8 mouse cellular contexts compared by ENCODE assay signal in the genomic region with DNA sequence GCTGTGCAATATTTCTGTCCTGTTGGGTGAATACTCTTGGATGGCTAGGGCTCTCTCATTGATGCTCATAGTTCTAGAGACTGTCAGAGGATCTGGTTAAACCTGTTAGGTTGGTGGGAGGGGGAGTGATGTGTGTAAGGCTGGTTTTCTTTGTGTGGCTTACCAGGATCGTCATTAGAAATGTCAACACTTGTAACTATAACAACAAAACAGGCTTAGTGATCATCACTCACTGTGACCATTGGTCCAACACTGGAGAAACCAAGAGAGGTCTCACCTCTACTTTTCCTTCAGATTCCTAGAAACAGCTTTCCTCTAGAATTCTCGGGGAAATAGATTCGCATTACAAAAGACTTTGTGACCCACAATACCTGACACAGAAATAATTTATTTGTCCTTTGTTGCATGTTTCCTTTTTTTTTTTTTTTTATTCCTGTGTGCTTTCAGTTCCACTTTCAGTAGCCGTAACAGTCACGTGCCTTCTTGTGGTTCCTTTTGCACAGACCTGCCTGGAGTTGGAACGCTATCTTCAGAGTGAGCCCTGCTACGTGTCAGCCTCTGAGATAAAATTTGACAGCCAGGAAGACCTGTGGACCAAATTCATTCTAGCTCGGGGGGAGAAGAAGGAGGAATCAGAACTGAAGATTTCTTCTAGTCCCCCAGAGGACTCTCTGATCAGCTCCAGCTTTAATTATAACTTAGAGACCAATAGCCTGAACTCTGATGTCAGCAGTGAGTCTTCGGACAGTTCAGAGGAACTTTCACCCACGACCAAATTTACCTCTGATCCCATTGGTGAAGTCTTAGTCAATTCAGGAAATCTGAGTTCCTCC. TPM values are rescaled to one million over a fixed set of nuclear protein-coding genes. Genes with fewer than 3 reads are reported as not detected.
DNase-seq lines count a peak whose midpoint lies in the region; ATAC-seq lines count a peak whose summit lies in the region.

No protein-coding gene starts in this region.

- no peak for DNase-seq in forebrain, embryonic 11.5 days (ENCODE audit: low spot score)
- no peak for DNase-seq in adrenal gland, adult 8-10 months
- no peak for DNase-seq in gastrocnemius, postnatal 36 days

- H3K9me3 ChIP-seq in erythroblast, embryonic 14.5 days (ENCODE audit: control insufficient read depth, low read length), result no peaks in the 10 kb centered on the region
- no peaks in the 10 kb centered on the region for H3K9me3 ChIP-seq in forebrain, embryonic 11.5 days (ENCODE audit: control insufficient read depth, low read length)
- H3K9me3 ChIP-seq in midbrain, embryonic 13.5 days, result no peaks in the 10 kb centered on the region

- peak overlapping the region; percentile 32; the same call in 1 of the 2 replicates for H3K4me2 ChIP-seq in forebrain, embryonic 11.5 days (ENCODE audit: low read depth, low read length, severe bottlenecking)
- peak overlapping the region; percentile 65 for H3K4me2 ChIP-seq in midbrain, embryonic 13.5 days (replicated peaks)

- H3K9ac ChIP-seq in forebrain, embryonic 11.5 days (ENCODE audit: low read length), result no peak overlapping the region
- H3K9ac ChIP-seq in midbrain, embryonic 13.5 days (replicated peaks), result peak overlapping the region; percentile 64

- H3K36me3 ChIP-seq in erythroblast, embryonic 14.5 days (ENCODE audit: control insufficient read depth), result peaks cover 36% of the 10 kb centered on the region
- no peaks in the 10 kb centered on the region; the same call in none of the 2 replicates for H3K36me3 ChIP-seq in forebrain, embryonic 11.5 days (ENCODE audit: control insufficient read depth, insufficient read depth, low read length)
- peaks cover 39% of the 10 kb centered on the region for H3K36me3 ChIP-seq in midbrain, embryonic 13.5 days

- intact Hi-C loops in gastrocnemius, postnatal 36 days (cut with DNase I), result loop anchor here (5.0 to 10.0 kb wide), 4 partner anchors 250 to 1197 kb away; no protein-coding TSS in a partner anchor

- ATAC-seq in erythroblast, adult 5-6 weeks (replicated peaks; ENCODE audit: low FRiP score, poor library complexity, severe bottlenecking), result no peak
- ATAC-seq in CD4-positive, CD25-positive, alpha-beta regulatory T cell, adult 4 months, result peak; percentile 38
- no peak for ATAC-seq in forebrain, embryonic 11.5 days (replicated peaks; ENCODE audit: low FRiP score)
- peak; percentile 38 for ATAC-seq in inflammation-experienced regulatory T-cells, adult 6 months
- ATAC-seq in midbrain, embryonic 13.5 days, result no peak

- no peak overlapping the region for H3K27ac ChIP-seq in forebrain, embryonic 11.5 days (ENCODE audit: low read depth, low read length)
- peak overlapping the region; percentile 69; the same call in 1 of the 2 replicates for H3K27ac ChIP-seq in midbrain, embryonic 13.5 days

- peaks cover 22% of the 10 kb centered on the region for H3K27me3 ChIP-seq in erythroblast, embryonic 14.5 days (ENCODE audit: control insufficient read depth)
- H3K27me3 ChIP-seq in forebrain, embryonic 11.5 days (ENCODE audit: control insufficient read depth, insufficient read depth, low read length), result no peaks in the 10 kb centered on the region; the same call in 1 of the 2 replicates
- no peaks in the 10 kb centered on the region for H3K27me3 ChIP-seq in midbrain, embryonic 13.5 days

- peak overlapping the region; percentile 33 for H3K4me3 ChIP-seq in erythroblast, embryonic 14.5 days (replicated peaks)
- 0 out of 2 replicates have a peak overlapping the region, but pooled peaks have one; percentile 9 for H3K4me3 ChIP-seq in forebrain, embryonic 11.5 days (ENCODE audit: low read depth, low read length)
- H3K4me3 ChIP-seq in midbrain, embryonic 13.5 days (replicated peaks), result peak overlapping the region; percentile 69

- 81% methylated on average over 10 of the region's 10 CpGs for WGBS in forebrain, embryonic 11.5 days
- WGBS in midbrain, embryonic 13.5 days, result 63% methylated on average over 10 of the region's 10 CpGs

- peaks cover 32% of the 10 kb centered on the region for H3K4me1 ChIP-seq in erythroblast, embryonic 14.5 days (ENCODE audit: control insufficient read depth)
- no peaks in the 10 kb centered on the region; the same call in 1 of the 2 replicates for H3K4me1 ChIP-seq in forebrain, embryonic 11.5 days (replicated peaks; ENCODE audit: control insufficient read depth, insufficient read depth, low read length)
- peaks cover 44% of the 10 kb centered on the region for H3K4me1 ChIP-seq in midbrain, embryonic 13.5 days (replicated peaks)

RNA-seq across cellular contexts. Expression of a gene that starts 3.2 kb away (rescaled TPM):
- polyA plus RNA-seq in erythroblast, embryonic 14.5 days (2012), result 3.4 and 3.5 TPM in 2 replicates
- total RNA-seq in erythroblast, adult 5-6 weeks (2015; ENCODE audit: low replicate concordance), result 20.8 and 21.9 TPM in 2 replicates
- 19.7 and 37.8 TPM in 2 replicates for total RNA-seq in erythroblast, adult 5-6 weeks (2017; ENCODE audit: low replicate concordance)
- polyA plus RNA-seq in CD4-positive, CD25-positive, alpha-beta regulatory T cell, adult 4 months (2017; shearing (Covaris generic)), result 100 to 1,000 TPM; 158 to 263 TPM
- polyA plus RNA-seq in forebrain, embryonic 11.5 days (2014; fragmentation: Nextera tagmentation; extraction: Ambion mirVana), result 49.5 and 51.8 TPM in 2 replicates
- 100 to 1,000 TPM; 120 to 191 (median 184) TPM for polyA plus RNA-seq in inflammation-experienced regulatory T-cells, adult 6 months (2017; shearing (Covaris generic))
- polyA plus RNA-seq in midbrain, embryonic 13.5 days (2015; fragmentation: Nextera tagmentation; extraction: Ambion mirVana), result 68.3 and 82.1 TPM in 2 replicates
- total RNA-seq in adrenal gland, adult 8-10 months (2022), result 10 to 100 TPM; 34.6 to 57.1 (median 44.8) TPM
- 10 to 100 TPM; 19.3 to 32.5 TPM for total RNA-seq in gastrocnemius, postnatal 36 days (2021)

Comparison
In these comparisons a context has a peak if more than half of its experiments do, and no peak if none do; other contexts are left out.
1. H3K4me3 ChIP-seq: peak in every context shown above with its lines; median percentile 69 in midbrain, embryonic 13.5 days; 33 in erythroblast, embryonic 14.5 days; 9 in forebrain, embryonic 11.5 days.
2. ATAC-seq: peak in CD4-positive, CD25-positive, alpha-beta regulatory T cell, adult 4 months (single experiment) and inflammation-experienced regulatory T-cells, adult 6 months (single experiment); none in erythroblast, adult 5-6 weeks (single experiment), forebrain, embryonic 11.5 days (single experiment) and midbrain, embryonic 13.5 days (single experiment).
3. RNA of a gene that starts 3.2 kb away (polyA plus RNA-seq): 158 to 263 TPM in CD4-positive, CD25-positive, alpha-beta regulatory T cell, adult 4 months, 120 to 191 TPM in inflammation-experienced regulatory T-cells, adult 6 months, 68.3 to 82.1 TPM in midbrain, embryonic 13.5 days and 49.5 to 51.8 TPM in forebrain, embryonic 11.5 days; 3.4 to 3.5 TPM in erythroblast, embryonic 14.5 days; every median in the first group is over 10 times any median in the second.